Mouse (Mus musculus) ZHBTc4 (cell line): ENCODE measurements around the gene Klrg2.

Experiments
- DNase-seq: peaks from one replicate; pipeline ENCODE4 v3.0.0-alpha.2; 2011; ENCODE audit warnings: low read depth, low spot score

Gene Klrg2

GRCm38 (mm10) chr6:38629556-38629955 is 7.5 kb downstream of the Klrg2 start:
- DNase-seq: no peak

DNA sequence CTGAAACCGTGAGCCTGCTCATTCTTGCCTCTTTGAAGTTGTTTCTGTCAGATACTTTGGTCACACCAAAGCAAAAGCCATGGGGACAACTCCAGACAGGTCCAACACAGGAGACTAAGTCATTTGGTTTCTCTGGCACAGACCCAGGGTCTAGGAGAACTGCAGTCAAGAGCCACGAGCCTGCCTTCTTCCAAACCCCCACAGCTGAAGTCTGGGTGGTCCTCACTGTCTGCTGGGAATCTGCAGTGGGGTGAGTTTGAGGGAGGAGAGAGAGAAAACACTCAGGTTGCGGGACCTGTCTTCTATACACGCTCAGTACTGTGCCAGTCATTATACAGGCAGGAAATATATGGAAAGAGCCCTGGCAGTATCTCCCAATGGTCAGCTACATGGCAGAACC is 9.6 kb downstream of the Klrg2 start:
- no peak for DNase-seq

DNA sequence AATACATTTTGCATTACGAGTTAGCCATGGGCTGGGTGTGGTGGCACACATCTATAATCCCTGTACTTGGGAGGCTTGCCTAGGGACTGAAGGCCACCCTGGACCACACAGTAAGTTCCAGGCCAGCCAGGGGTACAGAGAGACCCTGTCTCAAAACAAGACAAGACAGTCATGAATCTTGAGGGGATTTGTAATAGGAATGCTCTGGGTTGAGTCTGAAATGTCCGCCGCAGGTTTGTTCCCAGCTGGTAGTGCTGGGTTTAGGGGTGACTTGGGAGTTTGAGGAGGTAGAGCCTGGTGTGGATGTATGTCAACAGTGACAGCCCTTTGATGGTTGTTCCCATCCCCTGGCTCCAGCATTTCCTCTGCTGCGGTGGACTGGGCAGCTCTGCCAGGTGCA is 10.0 kb downstream of the Klrg2 start:
- no peak for DNase-seq

GRCm38 (mm10) chr6:38626086-38626485 is 11.0 kb downstream of the Klrg2 start:
- no peak for DNase-seq

DNA sequence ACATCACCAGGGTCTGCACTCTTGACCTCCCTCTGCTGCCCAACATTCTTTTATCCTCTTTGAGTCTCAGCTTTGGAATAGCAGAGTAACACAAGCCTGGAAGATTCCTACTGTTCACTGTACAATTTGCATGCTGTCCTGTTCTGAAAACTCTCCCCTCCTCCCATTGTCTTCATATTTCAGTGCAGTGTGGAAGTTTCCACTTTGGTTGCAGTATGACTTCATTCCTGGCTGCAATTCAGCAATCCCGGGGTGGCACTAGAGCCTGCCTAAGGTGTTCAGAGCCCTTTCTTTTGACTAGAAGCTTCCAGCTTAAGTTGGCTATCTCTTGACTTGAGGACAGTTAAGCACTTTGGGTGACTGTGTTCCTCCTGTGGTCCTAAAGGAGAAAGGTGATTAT is 12.6 kb downstream of the Klrg2 start:
- DNase-seq: no peak

- DNase-seq: no peak
These were observed 13.6 kb downstream of the Klrg2 start for GRCm38 (mm10) chr6:38623457-38623856.

DNA sequence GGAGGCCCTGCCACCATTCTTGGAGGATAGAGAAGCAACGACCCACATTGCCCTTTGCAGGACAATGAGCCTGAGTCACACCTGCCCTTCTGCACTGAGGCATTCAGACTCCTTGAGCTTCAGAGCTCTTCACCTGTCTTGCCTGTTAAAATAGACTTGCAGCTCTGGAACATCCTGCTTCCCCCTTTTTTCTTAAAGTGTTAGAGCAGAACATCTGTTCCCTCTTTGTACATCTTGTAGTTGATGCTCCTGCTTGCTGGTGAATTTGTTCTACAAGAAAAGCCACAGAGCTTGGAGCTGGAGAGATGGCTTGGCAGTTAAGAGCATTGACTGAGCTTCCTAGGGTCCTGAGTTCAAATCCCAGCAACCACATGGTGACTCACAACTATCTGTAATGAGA is 14.6 kb downstream of the Klrg2 start:
- DNase-seq: no peak

- no peak for DNase-seq
These were observed 27.1 kb downstream of the Klrg2 start for GRCm38 (mm10) chr6:38609892-38610291.

- DNase-seq: peak; percentile 21
These were observed 39.6 kb downstream of the Klrg2 start for GRCm38 (mm10) chr6:38597481-38597880.

GRCm38 (mm10) chr6:38581711-38582110 is 55.3 kb downstream of the Klrg2 start:
- no peak for DNase-seq

- no peak for DNase-seq
These were observed 56.8 kb downstream of the Klrg2 start for GRCm38 (mm10) chr6:38580112-38580857.

DNA sequence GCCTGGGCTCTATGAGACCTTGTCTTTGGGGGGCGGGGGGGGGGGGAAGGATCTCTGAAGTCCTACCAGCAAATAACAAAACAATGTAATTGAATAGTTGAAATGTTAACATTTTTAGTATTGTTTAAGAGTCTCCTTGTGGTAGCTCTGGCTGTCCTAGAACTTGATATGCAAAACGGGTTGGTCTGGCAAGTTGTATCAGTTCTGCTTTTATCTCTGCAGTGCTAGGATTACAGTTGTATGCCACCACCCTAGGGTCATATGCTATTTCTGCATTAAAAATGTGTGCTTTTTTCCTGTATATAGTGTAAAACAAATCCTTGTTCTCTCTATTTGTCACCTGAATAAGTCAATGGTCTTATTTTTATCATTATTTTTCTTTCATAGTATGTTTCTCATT is 60.9 kb downstream of the Klrg2 start:
- no peak for DNase-seq
